Mouse (Mus musculus) left cerebral cortex, adult 9 months (tissue): ENCODE results near the gene Was.
"Not testable (repeated sequence)": the region's sequence is repeated elsewhere in the genome, so short reads cannot be mapped to it uniquely, and the experiment has no call there.

Experiments used
- DNase-seq, 2 experiments: peaks; one replicate each; pipeline ENCODE4 v3.0.0; 2022; ENCODE audit warnings: low spot score in 2 of 2

Was gene

GRCm38 (mm10) chrX:8090346-8090953 is at the start of gene Was:
Gene Was, minus strand, starts transcription at chrX:8090498.
- DNase-seq = no peak

- DNase-seq = no peak
Observed at GRCm38 (mm10) chrX:8139480-8139879, 49.2 kb upstream of the Was start.

- DNase-seq = no peak
Observed at GRCm38 (mm10) chrX:8135886-8136285, 45.6 kb upstream of the Was start.

- DNase-seq = peak; percentile 84 to 92
Observed at GRCm38 (mm10) chrX:8132017-8132976, 42.0 kb upstream of the Was start, which contains the start of gene Wdr13. Gene Wdr13, minus strand, starts transcription at chrX:8132892.

- no peak for DNase-seq
Observed at GRCm38 (mm10) chrX:8131393-8131792, 41.1 kb upstream of the Was start.

- DNase-seq = no peak
Observed at GRCm38 (mm10) chrX:8125235-8125634, 34.9 kb upstream of the Was start.

GRCm38 (mm10) chrX:8123821-8124470 is 33.6 kb upstream of the Was start:
- no peak for DNase-seq

GRCm38 (mm10) chrX:8117264-8117663 is 27.0 kb upstream of the Was start:
- DNase-seq = no peak

- DNase-seq = no peak
Observed at GRCm38 (mm10) chrX:8115275-8115674, 25.0 kb upstream of the Was start.

- DNase-seq = no peak
Observed at GRCm38 (mm10) chrX:8105019-8105418, 14.7 kb upstream of the Was start.

- no peak for DNase-seq
Observed at GRCm38 (mm10) chrX:8102213-8102668, 11.9 kb upstream of the Was start.

- peak; percentile 58 to 62 for DNase-seq
Observed at GRCm38 (mm10) chrX:8101017-8101416, 10.7 kb upstream of the Was start.

GRCm38 (mm10) chrX:8099435-8099834 is 9.1 kb upstream of the Was start:
- DNase-seq = no peak

GRCm38 (mm10) chrX:8096787-8097242 is 6.5 kb upstream of the Was start:
- peak; percentile 95 to 97 for DNase-seq

GRCm38 (mm10) chrX:8096068-8096786 is 5.9 kb upstream of the Was start:
- peak in 1 of 2 experiments; percentile 91 for DNase-seq

- DNase-seq = no peak
Observed at GRCm38 (mm10) chrX:8095546-8095945, 5.2 kb upstream of the Was start.

- not testable (repeated sequence) for DNase-seq
Observed at GRCm38 (mm10) chrX:8090954-8091347, 653 bp upstream of the Was start.

- DNase-seq = no peak
Observed at GRCm38 (mm10) chrX:8089746-8090145, 552 bp downstream of the Was start.

GRCm38 (mm10) chrX:8085611-8086010 is 4.7 kb downstream of the Was start:
- DNase-seq = no peak

- no peak for DNase-seq
Observed at GRCm38 (mm10) chrX:8084771-8085259, 5.5 kb downstream of the Was start.

GRCm38 (mm10) chrX:8075104-8075503 is 15.2 kb downstream of the Was start:
- DNase-seq = no peak
